Mouse (Mus musculus) heart, embryonic 10.5 days (tissue): Measurements from ENCODE around the gene Sacm1l. TPM values are rescaled to one million over a fixed set of nuclear protein-coding genes. Genes with fewer than 3 reads are reported as not detected.
A peak's percentile ranks its signal among the peaks of the same experiment; 100 is the strongest.

Experiments used
- DNase-seq: peaks from one replicate; pipeline ENCODE4 v3.0.0-alpha.2; 2017; ENCODE audit warnings: low spot score
- H3K27ac ChIP-seq: fragments of 300-500 bp; sonication (generic); 2 replicates; pipeline ENCODE4 v1.5.1; 2016; ENCODE audit warnings: mild to moderate bottlenecking
- H3K27me3 ChIP-seq: fragments of 300-500 bp; sonication (generic); 2 replicates; pipeline ENCODE4 v1.6.1; 2016; ENCODE audit warnings: mild to moderate bottlenecking; ENCODE audit not compliant: poor library complexity, insufficient read depth, severe bottlenecking
- H3K36me3 ChIP-seq: fragments of 300-500 bp; sonication (generic); 2 replicates; pipeline ENCODE4 v1.6.1; 2016; ENCODE audit warnings: mild to moderate bottlenecking, moderate library complexity
- H3K4me1 ChIP-seq: fragments of 300-500 bp; sonication (generic); 2 replicates; pipeline ENCODE4 v1.6.1; 2016; ENCODE audit warnings: mild to moderate bottlenecking
- H3K4me3 ChIP-seq: fragments of 300-500 bp; sonication (generic); 2 replicates; pipeline ENCODE4 v1.5.1; 2016; ENCODE audit warnings: mild to moderate bottlenecking, moderate library complexity
- H3K9me3 ChIP-seq: fragments of 300-500 bp; sonication (generic); 2 replicates; pipeline ENCODE4 v1.6.1; 2016; ENCODE audit warnings: mild to moderate bottlenecking, moderate library complexity
- WGBS: fragments of 180-500 bp; shearing (Covaris S2); methylation state at CpG from one replicate; pipeline ENCODE4 v1.1.7; 2016; 5-methylcytosine and 5-hydroxymethylcytosine counted together
- polyA plus RNA-seq: library from polyadenylated mRNA; unstranded; fragments of >200 nt; fragmentation: Nextera tagmentation; extraction: Ambion mirVana; gene quantifications from 2 replicates; pipeline ENCODE4 v1.2.1, GENCODE M21; 2016

Sacm1l gene
- 42.6 and 48.6 TPM in 2 replicates for polyA plus RNA-seq

- under 1% methylated on average over 78 of the region's 79 CpGs for WGBS
- no peaks in the 10 kb centered on the region for H3K27me3 ChIP-seq
- no peaks in the 10 kb centered on the region for H3K9me3 ChIP-seq
- H3K4me1 ChIP-seq, result peaks cover 7% of the 10 kb centered on the region; the same call in 1 of the 2 replicates
- H3K36me3 ChIP-seq, result no peaks in the 10 kb centered on the region
- H3K27ac ChIP-seq, result peak within 1 kb of the TSS; percentile 95
- H3K4me3 ChIP-seq, result peak within 1 kb of the TSS; percentile 97
- DNase-seq, result peak; percentile 100
Observed at GRCm38 (mm10) chr9:123529392-123530157, at the start of gene Sacm1l. Gene Sacm1l (plus strand): TSS chr9:123529759.

DNA sequence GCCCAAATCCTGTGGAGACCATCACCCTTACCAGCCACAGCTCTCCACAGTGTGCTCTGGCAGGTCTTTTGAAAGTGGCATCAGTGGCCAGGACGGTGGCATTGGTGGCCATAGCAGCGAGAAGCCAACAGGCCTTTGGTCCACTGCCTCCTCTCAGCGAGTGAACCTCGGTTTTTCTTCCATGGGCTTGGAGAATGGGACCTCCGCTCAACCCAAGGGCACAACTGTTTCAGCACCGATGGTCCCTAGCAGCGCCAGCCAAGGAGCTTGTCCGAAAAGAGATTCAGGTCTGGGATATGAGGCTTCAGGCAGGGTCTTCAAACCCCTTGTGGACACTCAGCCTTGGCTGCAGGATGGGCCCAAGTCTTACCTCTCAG, 49.7 kb upstream of the Sacm1l start:
- DNase-seq, result no peak
- 85% methylated on average over 8 of the region's 8 CpGs for WGBS

DNA sequence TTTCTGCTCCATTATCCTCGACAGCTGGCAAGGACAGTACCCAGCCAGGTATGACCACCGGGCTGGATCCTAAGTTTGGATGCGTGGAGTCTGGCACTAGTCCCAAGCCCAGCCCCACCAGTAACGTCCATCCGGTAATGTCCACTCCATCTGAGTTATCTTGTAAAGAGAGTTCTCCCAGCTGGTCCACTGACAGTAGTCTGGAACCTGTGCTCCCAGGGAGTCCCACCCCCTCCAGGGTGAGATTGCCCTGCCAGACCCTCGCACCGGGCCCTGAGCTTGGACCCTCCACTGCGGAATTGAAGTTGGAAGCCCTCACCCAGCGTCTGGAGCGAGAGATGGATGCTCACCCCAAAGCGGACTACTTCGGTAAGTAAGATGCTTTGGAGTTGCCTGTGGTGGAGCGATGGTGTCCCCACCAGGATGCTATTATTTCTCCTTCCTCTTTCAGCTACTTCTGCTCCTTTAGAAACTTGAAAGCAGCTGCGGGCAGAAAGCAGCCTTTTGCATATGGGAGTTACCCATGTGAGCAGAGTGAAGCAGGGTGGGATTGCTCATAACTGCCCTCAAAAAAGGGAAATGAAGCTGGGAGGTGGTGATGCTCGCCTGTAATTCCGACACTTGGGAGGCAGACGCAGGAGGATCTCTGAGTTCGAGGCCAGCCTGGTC, 49.2 kb upstream of the Sacm1l start:
- Histone ChIP-seq H3K27ac (peak overlapping the region; percentile 92; the same call in 1 of the 2 replicates), H3K36me3 (peaks cover 30% of the 10 kb centered on the region), H3K4me3 (peak overlapping the region; percentile 73), H3K4me1 (peaks cover 67% of the 10 kb centered on the region), H3K27me3 (no peaks in the 10 kb centered on the region), H3K9me3 (no peaks in the 10 kb centered on the region)
- WGBS, result 79% methylated on average over 18 of the region's 18 CpGs
- no peak for DNase-seq

More for the DNA sequence above, 49.7 kb upstream of the Sacm1l start:
- H3K4me3 ChIP-seq, result peak overlapping the region; percentile 73
- peaks cover 29% of the 10 kb centered on the region for H3K36me3 ChIP-seq
- H3K4me1 ChIP-seq, result peaks cover 66% of the 10 kb centered on the region
- no peaks in the 10 kb centered on the region for H3K27me3 ChIP-seq
- H3K9me3 ChIP-seq, result no peaks in the 10 kb centered on the region
- H3K27ac ChIP-seq, result peak overlapping the region; percentile 92

GRCm38 (mm10) chr9:123481136-123481535, 48.4 kb upstream of the Sacm1l start:
- DNase-seq, result peak; percentile 83
- Histone ChIP-seq H3K27ac (no peak overlapping the region), H3K27me3 (no peaks in the 10 kb centered on the region), H3K9me3 (no peaks in the 10 kb centered on the region), H3K36me3 (peaks cover 38% of the 10 kb centered on the region), H3K4me1 (peaks cover 74% of the 10 kb centered on the region), H3K4me3 (peak overlapping the region; percentile 73)
- WGBS, result 62% methylated on average over 7 of the region's 7 CpGs

- no peak overlapping the region for H3K4me3 ChIP-seq
- peaks cover 83% of the 10 kb centered on the region for H3K4me1 ChIP-seq
- peaks cover 51% of the 10 kb centered on the region for H3K36me3 ChIP-seq
- no peaks in the 10 kb centered on the region for H3K27me3 ChIP-seq
- no peak overlapping the region for H3K27ac ChIP-seq
- 79% methylated on average over 1 of the region's 1 CpGs for WGBS
- no peak for DNase-seq
- H3K9me3 ChIP-seq, result no peaks in the 10 kb centered on the region
Observed at GRCm38 (mm10) chr9:123483598-123483997, 46.0 kb upstream of the Sacm1l start.

DNA sequence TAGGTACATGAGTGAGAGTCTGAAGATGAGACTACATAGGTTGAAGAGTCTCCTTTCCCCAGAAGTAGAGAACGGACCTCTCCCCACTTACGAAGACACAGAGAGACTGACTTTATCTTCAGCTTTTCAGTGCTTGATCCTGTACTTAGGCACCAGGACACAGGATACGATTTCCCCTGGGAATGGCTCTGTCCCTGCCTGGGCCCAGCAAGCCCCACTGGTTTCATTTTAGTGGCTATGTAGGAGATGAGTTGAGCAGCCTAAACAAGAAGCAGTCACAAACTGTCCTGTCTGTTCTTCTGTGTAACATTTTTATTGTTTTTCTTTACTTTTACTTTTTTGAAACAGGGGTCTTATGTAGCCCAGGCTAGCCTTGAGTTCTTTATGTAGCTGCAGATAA, 44.7 kb upstream of the Sacm1l start:
- no peak overlapping the region for H3K4me3 ChIP-seq
- no peaks in the 10 kb centered on the region for H3K27me3 ChIP-seq
- peaks cover 54% of the 10 kb centered on the region for H3K36me3 ChIP-seq
- no peak for DNase-seq
- 82% methylated on average over 3 of the region's 3 CpGs for WGBS
- no peak overlapping the region for H3K27ac ChIP-seq
- H3K4me1 ChIP-seq, result peaks cover 85% of the 10 kb centered on the region
- no peaks in the 10 kb centered on the region for H3K9me3 ChIP-seq

- WGBS, result 90% methylated on average over 4 of the region's 4 CpGs
- Histone ChIP-seq H3K4me1 (peaks cover 85% of the 10 kb centered on the region), H3K27me3 (no peaks in the 10 kb centered on the region), H3K27ac (no peak overlapping the region), H3K4me3 (no peak overlapping the region), H3K9me3 (no peaks in the 10 kb centered on the region), H3K36me3 (peaks cover 48% of the 10 kb centered on the region)
- DNase-seq, result no peak
Observed at GRCm38 (mm10) chr9:123485561-123485960, 44.0 kb upstream of the Sacm1l start.

DNA sequence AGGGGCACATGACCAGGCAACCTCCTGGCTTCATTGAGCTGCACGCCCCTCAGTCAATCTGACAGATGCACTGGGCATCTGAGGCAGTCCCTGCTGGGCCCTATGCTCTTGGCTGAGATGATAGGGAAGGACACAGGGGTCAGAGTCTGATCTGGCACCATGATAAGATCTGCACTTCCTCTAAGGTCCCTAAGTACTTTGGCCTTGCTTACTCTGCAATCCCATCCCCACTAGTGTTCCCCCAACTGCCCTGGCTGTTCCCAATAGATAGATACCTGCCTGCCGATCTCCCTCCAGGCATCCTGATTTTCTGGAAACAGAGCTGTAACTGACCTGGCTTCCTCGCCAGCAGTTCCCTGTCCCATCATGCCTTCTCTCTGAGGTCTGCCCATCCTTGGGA, 42.9 kb upstream of the Sacm1l start:
- no peak for DNase-seq
- no peaks in the 10 kb centered on the region for H3K27me3 ChIP-seq
- H3K27ac ChIP-seq, result 0 out of 2 replicates have a peak overlapping the region, but pooled peaks have one; percentile 1
- no peak overlapping the region for H3K4me3 ChIP-seq
- H3K9me3 ChIP-seq, result no peaks in the 10 kb centered on the region
- H3K4me1 ChIP-seq, result peaks cover 83% of the 10 kb centered on the region
- 60% methylated on average over 3 of the region's 3 CpGs for WGBS
- peaks cover 40% of the 10 kb centered on the region for H3K36me3 ChIP-seq

DNA sequence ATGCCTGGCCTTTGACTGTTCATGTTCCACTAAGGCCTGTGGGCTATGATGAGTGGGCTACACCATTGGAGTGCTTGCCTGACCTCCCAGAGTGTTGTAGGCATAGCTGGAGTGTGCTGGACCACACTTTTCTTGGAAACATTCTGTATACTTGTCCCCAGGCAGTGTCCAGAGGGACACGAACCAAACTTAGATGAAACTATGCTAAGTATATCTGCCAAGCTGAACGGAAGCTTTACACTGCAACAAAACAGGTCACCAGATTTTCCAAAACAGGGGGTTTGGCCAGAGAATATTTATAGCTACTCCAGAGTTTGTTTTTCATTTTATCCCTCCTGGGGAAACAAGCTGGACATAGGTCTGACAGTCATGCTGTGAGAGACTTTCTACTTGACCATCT, 40.5 kb upstream of the Sacm1l start:
- no peak for DNase-seq
- 69% methylated on average over 2 of the region's 2 CpGs for WGBS
- Histone ChIP-seq H3K27me3 (no peaks in the 10 kb centered on the region), H3K4me3 (no peak overlapping the region), H3K4me1 (peaks cover 70% of the 10 kb centered on the region), H3K9me3 (no peaks in the 10 kb centered on the region), H3K36me3 (peaks cover 32% of the 10 kb centered on the region; the same call in 1 of the 2 replicates), H3K27ac (no peak overlapping the region)

DNA sequence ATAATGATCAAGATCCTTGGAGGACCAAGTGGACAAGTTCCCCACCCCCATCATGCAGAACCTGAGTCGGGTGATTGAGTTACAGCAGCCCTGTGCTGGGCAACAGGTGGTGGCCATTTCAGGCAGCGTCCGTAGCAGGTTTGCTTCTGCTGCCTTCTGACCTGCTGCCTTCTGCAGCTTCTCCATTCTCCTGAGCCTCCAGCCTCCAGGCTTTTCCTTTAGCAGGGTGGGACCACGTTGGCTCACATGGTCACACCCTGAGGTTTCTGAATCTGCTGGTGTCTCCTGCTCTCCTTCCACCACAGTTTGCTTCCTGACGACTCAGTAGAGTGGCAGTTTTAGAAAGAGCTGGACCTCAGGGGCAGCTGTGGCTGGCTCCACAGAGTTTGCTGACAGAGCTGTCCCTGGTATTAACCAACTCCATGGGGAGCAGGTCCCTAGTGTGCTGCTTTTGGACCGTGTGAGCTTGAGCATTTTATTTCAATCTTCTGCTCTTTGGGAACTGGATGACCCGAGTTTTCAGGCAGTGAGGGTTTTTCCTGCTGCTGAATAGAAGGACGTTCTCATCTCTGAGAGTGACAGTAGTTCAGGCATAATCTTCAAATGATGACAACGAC, 39.7 kb upstream of the Sacm1l start:
- Histone ChIP-seq H3K4me3 (no peak overlapping the region), H3K9me3 (no peaks in the 10 kb centered on the region), H3K27ac (no peak overlapping the region), H3K36me3 (peaks cover 26% of the 10 kb centered on the region; the same call in 1 of the 2 replicates), H3K27me3 (no peaks in the 10 kb centered on the region), H3K4me1 (peaks cover 63% of the 10 kb centered on the region)
- 69% methylated on average over 9 of the region's 9 CpGs for WGBS
- no peak for DNase-seq

DNA sequence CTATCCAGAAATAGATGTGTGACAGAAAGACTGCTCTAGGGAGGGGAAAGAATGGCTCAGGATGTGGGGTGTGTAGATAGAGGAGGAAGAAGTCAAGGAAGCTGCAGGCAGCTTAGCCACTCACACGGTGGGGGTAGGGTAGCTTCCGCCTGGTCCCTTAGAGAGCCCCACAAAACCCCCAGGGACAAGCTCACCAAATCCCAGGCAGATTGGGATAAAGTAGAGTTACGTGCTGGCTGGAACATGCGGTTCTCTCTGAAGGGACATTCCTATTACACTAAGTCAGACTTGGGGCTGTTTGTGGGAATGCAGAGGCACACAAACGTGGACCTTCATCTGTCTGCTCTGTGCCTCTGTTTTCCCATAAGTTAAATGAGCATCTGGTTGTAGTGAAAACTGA, 38.6 kb upstream of the Sacm1l start:
- Histone ChIP-seq H3K4me1 (peaks cover 58% of the 10 kb centered on the region), H3K36me3 (peaks cover 19% of the 10 kb centered on the region; the same call in 1 of the 2 replicates), H3K27me3 (no peaks in the 10 kb centered on the region), H3K4me3 (no peak overlapping the region), H3K27ac (peak overlapping the region; percentile 59), H3K9me3 (no peaks in the 10 kb centered on the region)
- WGBS, result 46% methylated on average over 5 of the region's 5 CpGs
- DNase-seq, result no peak

- peak overlapping the region; percentile 47; the same call in 1 of the 2 replicates for H3K27ac ChIP-seq
- 50% methylated on average over 9 of the region's 9 CpGs for WGBS
- H3K4me1 ChIP-seq, result peaks cover 56% of the 10 kb centered on the region
- H3K36me3 ChIP-seq, result peaks cover 8% of the 10 kb centered on the region; the same call in 1 of the 2 replicates
- H3K9me3 ChIP-seq, result no peaks in the 10 kb centered on the region
- H3K27me3 ChIP-seq, result no peaks in the 10 kb centered on the region
- peak; percentile 86 for DNase-seq
- no peak overlapping the region for H3K4me3 ChIP-seq
Observed at GRCm38 (mm10) chr9:123491917-123492585, 37.5 kb upstream of the Sacm1l start.
